Mouse (Mus musculus) forebrain, embryonic 15.5 days (tissue): ENCODE results near the gene Myo1h. TPM values are rescaled to one million over a fixed set of nuclear protein-coding genes. Genes with fewer than 3 reads are reported as not detected.

ENCODE experiments used
- ATAC-seq: fragments of 200-750 bp; cut with Nextera tagmentation; replicated peaks from 2 replicates; pipeline ENCODE4 v1.8.0; 2017; ENCODE audit warnings: mild to moderate bottlenecking, moderate TSS enrichment, moderate library complexity
- H3K27ac ChIP-seq: fragments of 300-500 bp; sonication (generic); replicated peaks from 2 replicates; pipeline ENCODE4 v1.5.1; 2015; ENCODE audit warnings: mild to moderate bottlenecking, inconsistent platforms
- H3K27me3 ChIP-seq: fragments of 300-500 bp; sonication (generic); 2 replicates; pipeline ENCODE4 v1.6.1; 2015; ENCODE audit warnings: inconsistent platforms
- H3K36me3 ChIP-seq: fragments of 300-500 bp; sonication (generic); 2 replicates; pipeline ENCODE4 v1.6.1; 2015; ENCODE audit warnings: mild to moderate bottlenecking, inconsistent platforms
- H3K4me1 ChIP-seq: fragments of 300-500 bp; sonication (generic); 2 replicates; pipeline ENCODE4 v1.6.1; 2015; ENCODE audit warnings: inconsistent platforms
- H3K4me2 ChIP-seq: fragments of 300-500 bp; sonication (generic); replicated peaks from 2 replicates; pipeline ENCODE4 v1.6.1; 2015; ENCODE audit warnings: mild to moderate bottlenecking, inconsistent platforms
- H3K4me3 ChIP-seq: fragments of 300-500 bp; sonication (generic); 2 replicates; pipeline ENCODE4 v1.5.1; 2015; ENCODE audit warnings: mild to moderate bottlenecking, inconsistent platforms
- H3K9ac ChIP-seq: fragments of 300-500 bp; sonication (generic); replicated peaks from 2 replicates; pipeline ENCODE4 v1.6.1; 2015; ENCODE audit warnings: mild to moderate bottlenecking, inconsistent platforms
- H3K9me3 ChIP-seq: fragments of 300-500 bp; sonication (generic); 2 replicates; pipeline ENCODE4 v1.6.1; 2016; ENCODE audit warnings: inconsistent platforms
- WGBS: fragments of 180-500 bp; shearing (Covaris S2); methylation state at CpG from one replicate; pipeline ENCODE4 v1.1.7; 2015; ENCODE audit warnings: mixed read lengths; 5-methylcytosine and 5-hydroxymethylcytosine counted together
- polyA plus RNA-seq: library from polyadenylated mRNA; unstranded; fragments of >200 nt; fragmentation: Nextera tagmentation; extraction: Ambion mirVana; gene quantifications from 2 replicates; pipeline ENCODE4 v1.2.1, GENCODE M21; 2015

Myo1h gene
- polyA plus RNA-seq, 1 experiment from 2014 or later: 0.57 TPM

- peak overlapping the region; percentile 84 for H3K9ac ChIP-seq
- H3K4me1 ChIP-seq: peaks cover 43% of the 10 kb centered on the region
- H3K27me3 ChIP-seq: no peaks in the 10 kb centered on the region
- H3K27ac ChIP-seq: peak overlapping the region; percentile 91
- peak overlapping the region; percentile 89 for H3K4me2 ChIP-seq
- ATAC-seq: no peak; the same call in 1 of the 2 replicates
- H3K4me3 ChIP-seq: peak overlapping the region; percentile 64
- H3K36me3 ChIP-seq: 0 out of 2 replicates have a peak, but pooled peaks cover 7% of the 10 kb centered on the region
- no peaks in the 10 kb centered on the region for H3K9me3 ChIP-seq
- 1% methylated on average over 20 of the region's 20 CpGs for WGBS
Observed at GRCm38 (mm10) chr5:114379763-114380162, 90.8 kb downstream of the Myo1h start.

- H3K9ac ChIP-seq: peak within 1 kb of the TSS; percentile 84
- H3K36me3 ChIP-seq: peaks cover 12% of the 10 kb centered on the region
- peak within 1 kb of the TSS; percentile 89 for H3K4me2 ChIP-seq
- peak within 1 kb of the TSS; percentile 91 for H3K27ac ChIP-seq
- no peaks in the 10 kb centered on the region for H3K27me3 ChIP-seq
- WGBS: under 1% methylated on average over 73 of the region's 74 CpGs
- peak; percentile 94 for ATAC-seq
- H3K4me1 ChIP-seq: peaks cover 43% of the 10 kb centered on the region
- peak within 1 kb of the TSS; percentile 64 for H3K4me3 ChIP-seq
- no peaks in the 10 kb centered on the region for H3K9me3 ChIP-seq
Observed at GRCm38 (mm10) chr5:114380209-114381012, 91.4 kb downstream of the Myo1h start, which contains the start of the genes Kctd10 and Ube3b. Gene Kctd10 (minus strand): TSS chr5:114380508. Gene Ube3b (plus strand): TSS chr5:114380607.

GRCm38 (mm10) chr5:114381013-114381351 lies 92.0 kb downstream of the Myo1h start:
- WGBS: under 1% methylated on average over 18 of the region's 18 CpGs
- Histone ChIP-seq H3K4me1 (peaks cover 43% of the 10 kb centered on the region), H3K27ac (peak overlapping the region; percentile 91), H3K9me3 (no peaks in the 10 kb centered on the region), H3K36me3 (peaks cover 14% of the 10 kb centered on the region), H3K4me2 (peak overlapping the region; percentile 89), H3K9ac (peak overlapping the region; percentile 84), H3K27me3 (no peaks in the 10 kb centered on the region), H3K4me3 (peak overlapping the region; percentile 64)
- ATAC-seq: peak; percentile 39; the same call in 1 of the 2 replicates

- no peaks in the 10 kb centered on the region for H3K27me3 ChIP-seq
- no peak for ATAC-seq
Observed at GRCm38 (mm10) chr5:114383184-114383904, 94.4 kb downstream of the Myo1h start.

GRCm38 (mm10) chr5:114384448-114384847 lies 95.5 kb downstream of the Myo1h start:
- Histone ChIP-seq H3K4me2 (no peak overlapping the region), H3K4me3 (no peak overlapping the region), H3K9me3 (no peaks in the 10 kb centered on the region), H3K27me3 (no peaks in the 10 kb centered on the region), H3K36me3 (peaks cover 46% of the 10 kb centered on the region), H3K27ac (no peak overlapping the region), H3K9ac (no peak overlapping the region), H3K4me1 (peaks cover 18% of the 10 kb centered on the region)
- WGBS: 93% methylated on average over 8 of the region's 8 CpGs
- ATAC-seq: no peak

More at GRCm38 (mm10) chr5:114383184-114383904, 94.4 kb downstream of the Myo1h start:
- H3K4me2 ChIP-seq: no peak overlapping the region
- no peak overlapping the region for H3K9ac ChIP-seq
- WGBS: 78% methylated on average over 9 of the region's 9 CpGs
- H3K36me3 ChIP-seq: peaks cover 36% of the 10 kb centered on the region
- no peak overlapping the region for H3K4me3 ChIP-seq
- H3K4me1 ChIP-seq: peaks cover 29% of the 10 kb centered on the region
- H3K27ac ChIP-seq: no peak overlapping the region
- H3K9me3 ChIP-seq: no peaks in the 10 kb centered on the region

- H3K27me3 ChIP-seq: no peaks in the 10 kb centered on the region
- 89% methylated on average over 9 of the region's 9 CpGs for WGBS
- H3K4me3 ChIP-seq: no peak overlapping the region
- H3K36me3 ChIP-seq: peaks cover 70% of the 10 kb centered on the region
- no peak for ATAC-seq
- H3K9ac ChIP-seq: no peak overlapping the region
- H3K9me3 ChIP-seq: no peaks in the 10 kb centered on the region
- no peak overlapping the region for H3K4me2 ChIP-seq
- H3K27ac ChIP-seq: no peak overlapping the region
- H3K4me1 ChIP-seq: no peaks in the 10 kb centered on the region
Observed at GRCm38 (mm10) chr5:114393169-114393568, 104.2 kb downstream of the Myo1h start.

GRCm38 (mm10) chr5:114406592-114406991 lies 117.6 kb downstream of the Myo1h start:
- H3K36me3 ChIP-seq: peaks cover 99% of the 10 kb centered on the region
- no peaks in the 10 kb centered on the region for H3K9me3 ChIP-seq
- no peak overlapping the region for H3K4me2 ChIP-seq
- ATAC-seq: no peak
- H3K4me3 ChIP-seq: no peak overlapping the region
- WGBS: 92% methylated on average over 14 of the region's 14 CpGs
- no peak overlapping the region for H3K9ac ChIP-seq
- H3K27ac ChIP-seq: no peak overlapping the region
- no peaks in the 10 kb centered on the region for H3K27me3 ChIP-seq
- H3K4me1 ChIP-seq: no peaks in the 10 kb centered on the region

- Histone ChIP-seq H3K27me3 (no peaks in the 10 kb centered on the region), H3K36me3 (peaks cover 99% of the 10 kb centered on the region), H3K9me3 (no peaks in the 10 kb centered on the region), H3K4me3 (no peak overlapping the region), H3K4me1 (no peaks in the 10 kb centered on the region), H3K27ac (no peak overlapping the region), H3K4me2 (no peak overlapping the region), H3K9ac (no peak overlapping the region)
- WGBS: 84% methylated on average over 10 of the region's 10 CpGs
- no peak for ATAC-seq
Observed at GRCm38 (mm10) chr5:114407269-114407668, 118.3 kb downstream of the Myo1h start.

- Histone ChIP-seq H3K4me3 (no peak overlapping the region), H3K9me3 (no peaks in the 10 kb centered on the region), H3K27ac (no peak overlapping the region), H3K9ac (no peak overlapping the region), H3K4me2 (no peak overlapping the region), H3K27me3 (no peaks in the 10 kb centered on the region), H3K36me3 (peaks cover 99% of the 10 kb centered on the region), H3K4me1 (no peaks in the 10 kb centered on the region)
- no peak for ATAC-seq
- WGBS: 92% methylated on average over 9 of the region's 9 CpGs
Observed at GRCm38 (mm10) chr5:114407810-114408209, 118.8 kb downstream of the Myo1h start.

GRCm38 (mm10) chr5:114408846-114409245 lies 119.9 kb downstream of the Myo1h start:
- 94% methylated on average over 11 of the region's 11 CpGs for WGBS
- Histone ChIP-seq H3K4me3 (no peak overlapping the region), H3K27ac (no peak overlapping the region), H3K4me1 (no peaks in the 10 kb centered on the region), H3K9me3 (no peaks in the 10 kb centered on the region), H3K27me3 (no peaks in the 10 kb centered on the region), H3K9ac (no peak overlapping the region), H3K4me2 (no peak overlapping the region), H3K36me3 (peaks cover 99% of the 10 kb centered on the region)
- ATAC-seq: no peak

- Histone ChIP-seq H3K36me3 (peaks cover 99% of the 10 kb centered on the region), H3K4me3 (no peak overlapping the region)
Observed at GRCm38 (mm10) chr5:114410429-114410828, 121.5 kb downstream of the Myo1h start.

GRCm38 (mm10) chr5:114412361-114412998 lies 123.5 kb downstream of the Myo1h start:
- no peaks in the 10 kb centered on the region for H3K27me3 ChIP-seq
- H3K27ac ChIP-seq: no peak overlapping the region
- peaks cover 100% of the 10 kb centered on the region for H3K36me3 ChIP-seq
- no peaks in the 10 kb centered on the region for H3K4me1 ChIP-seq
- H3K9me3 ChIP-seq: no peaks in the 10 kb centered on the region
- 88% methylated on average over 23 of the region's 23 CpGs for WGBS
- no peak overlapping the region for H3K4me2 ChIP-seq
- no peak overlapping the region for H3K4me3 ChIP-seq
- H3K9ac ChIP-seq: no peak overlapping the region
- ATAC-seq: no peak

More at GRCm38 (mm10) chr5:114410429-114410828, 121.5 kb downstream of the Myo1h start:
- H3K9me3 ChIP-seq: no peaks in the 10 kb centered on the region
- 85% methylated on average over 13 of the region's 13 CpGs for WGBS
- no peak overlapping the region for H3K9ac ChIP-seq
- ATAC-seq: no peak
- no peak overlapping the region for H3K4me2 ChIP-seq
- H3K4me1 ChIP-seq: no peaks in the 10 kb centered on the region
- H3K27me3 ChIP-seq: no peaks in the 10 kb centered on the region
- no peak overlapping the region for H3K27ac ChIP-seq
